Mouse (Mus musculus) liver, embryonic 14.5 days (tissue): ENCODE results near the gene Mrvi1.

Experiments used
- CTCF ChIP-seq: IDR thresholded peaks from 2 replicates; pipeline ENCODE4 v1.5.1; 2016; ENCODE audit warnings: antibody characterized with exemption, low read depth, control low read depth
- EP300 ChIP-seq: IDR thresholded peaks from 2 replicates; pipeline ENCODE4 v1.6.1; 2016; ENCODE audit warnings: antibody characterized with exemption, low read depth

DNA sequence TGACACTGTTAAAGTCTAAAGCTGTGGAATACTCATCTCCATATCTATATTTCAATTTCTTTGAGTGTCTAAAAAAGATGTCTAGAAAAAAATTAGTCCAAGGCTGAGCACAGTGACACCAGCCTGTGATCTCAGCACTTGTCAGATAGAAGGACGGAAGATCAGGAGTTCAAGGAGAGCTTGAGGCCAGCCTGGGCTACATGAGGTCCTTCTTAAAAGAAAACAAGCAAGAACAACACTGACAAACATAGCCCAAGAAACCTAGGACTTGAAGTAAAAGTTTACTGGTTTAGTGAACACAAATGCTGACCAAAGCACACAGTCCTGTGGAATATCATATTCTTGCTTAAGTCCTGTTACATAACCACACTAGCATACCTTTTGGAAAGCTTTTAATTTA, 148.2 kb downstream of the Mrvi1 start:
- TF ChIP-seq CTCF (no peak), EP300 (no peak)
